ENCODE assay signal across 15 mouse cellular contexts in genomic region chr5:105807461-105807860, GRCm38 (mm10).
DNase-seq lines count a peak whose midpoint lies in the region; ATAC-seq and TF ChIP-seq lines count a peak whose summit lies in the region.
"Had no signal": no experiment of that assay in that cellular context is flagged by ENCODE, and none has a peak within 500 bp of the region (broad histone marks: within the 10 kb centered on the region; RNA-seq: fewer than 3 reads in every experiment).

No protein-coding gene starts in this region.

- H3K9me3 ChIP-seq in liver, postnatal 0 days (ENCODE audit: low read length): peaks cover 4% of the 10 kb centered on the region; the same call in 1 of the 2 replicates
- H3K9me3 ChIP-seq: lung, embryonic 15.5 days had no signal

- WGBS in liver, postnatal 0 days (ENCODE audit: insufficient replicate concordance): 45% methylated on average over 7 of the region's 7 CpGs

- TF ChIP-seq EP300 in liver, postnatal 0 days (IDR thresholded peaks at IDR 0.05; ENCODE audit: low read depth): no peak

- H3K4me3 ChIP-seq in liver, postnatal 0 days (ENCODE audit: low read depth, low read length): no peak overlapping the region
- H3K4me3 ChIP-seq: lung, embryonic 15.5 days; midbrain, embryonic 10.5 days had no signal

- TF ChIP-seq CTCF in liver, postnatal 0 days (IDR thresholded peaks at IDR 0.05; ENCODE audit: low read depth): no peak

- intact Hi-C loops in heart, postnatal 10 days (cut with DNase I): no loop called here

- H3K4me2 ChIP-seq in liver, postnatal 0 days (ENCODE audit: low read depth, low read length): no peak overlapping the region
- H3K4me2 ChIP-seq: lung, embryonic 15.5 days had no signal

- DNase-seq in adrenal gland, postnatal 14 days: peak; percentile 47
- no peak for DNase-seq in adrenal gland, postnatal 4 days (ENCODE audit: low spot score in 2 of 2)
- peak; percentile 58 to 59 for DNase-seq in kidney, adult 8-10 months
- DNase-seq in kidney, postnatal 4 days: no peak
- DNase-seq in heart, postnatal 10 days: peak; percentile 52 to 54
- peak; percentile 53 for DNase-seq in liver, postnatal 0 days
- DNase-seq in layer of hippocampus, postnatal 36 days: no peak
- DNase-seq in urinary bladder, postnatal 4 days (ENCODE audit: low spot score in 2 of 2): no peak
- DNase-seq: B cell, adult 2 months; cerebellum, adult 11-12 months; layer of hippocampus, adult 9-11 months; left cerebral cortex, postnatal 4 days had no signal

- ATAC-seq in liver, postnatal 0 days: peak; percentile 44; the same call in 1 of the 2 replicates
- ATAC-seq: forebrain, embryonic 14.5 days had no signal

- H3K27me3 ChIP-seq in liver, postnatal 0 days (ENCODE audit: insufficient read depth, low read length): no peaks in the 10 kb centered on the region
- H3K27me3 ChIP-seq: lung, embryonic 15.5 days had no signal

- peaks cover 15% of the 10 kb centered on the region for H3K4me1 ChIP-seq in liver, postnatal 0 days (ENCODE audit: insufficient read depth)
- H3K4me1 ChIP-seq: lung, embryonic 15.5 days; midbrain, embryonic 10.5 days had no signal

- no peak overlapping the region for H3K27ac ChIP-seq in liver, postnatal 0 days (ENCODE audit: low read depth)
- H3K27ac ChIP-seq: lung, embryonic 15.5 days; midbrain, embryonic 10.5 days had no signal

- H3K9ac ChIP-seq in liver, postnatal 0 days (replicated peaks): no peak overlapping the region
- H3K9ac ChIP-seq: lung, embryonic 15.5 days had no signal

- H3K36me3 ChIP-seq in liver, postnatal 0 days (replicated peaks; ENCODE audit: insufficient read depth, low read length): peaks cover 12% of the 10 kb centered on the region

Comparison
In these comparisons a context has a peak if more than half of its experiments do, and no peak if none do; other contexts are left out.
1. DNase-seq: peak in adrenal gland, postnatal 14 days (single experiment), kidney, adult 8-10 months (2 of 2), heart, postnatal 10 days (2 of 2) and liver, postnatal 0 days (single experiment); none in adrenal gland, postnatal 4 days (0 of 2), kidney, postnatal 4 days (0 of 2), layer of hippocampus, postnatal 36 days (0 of 2) and urinary bladder, postnatal 4 days (0 of 2).